In the genomic region with DNA sequence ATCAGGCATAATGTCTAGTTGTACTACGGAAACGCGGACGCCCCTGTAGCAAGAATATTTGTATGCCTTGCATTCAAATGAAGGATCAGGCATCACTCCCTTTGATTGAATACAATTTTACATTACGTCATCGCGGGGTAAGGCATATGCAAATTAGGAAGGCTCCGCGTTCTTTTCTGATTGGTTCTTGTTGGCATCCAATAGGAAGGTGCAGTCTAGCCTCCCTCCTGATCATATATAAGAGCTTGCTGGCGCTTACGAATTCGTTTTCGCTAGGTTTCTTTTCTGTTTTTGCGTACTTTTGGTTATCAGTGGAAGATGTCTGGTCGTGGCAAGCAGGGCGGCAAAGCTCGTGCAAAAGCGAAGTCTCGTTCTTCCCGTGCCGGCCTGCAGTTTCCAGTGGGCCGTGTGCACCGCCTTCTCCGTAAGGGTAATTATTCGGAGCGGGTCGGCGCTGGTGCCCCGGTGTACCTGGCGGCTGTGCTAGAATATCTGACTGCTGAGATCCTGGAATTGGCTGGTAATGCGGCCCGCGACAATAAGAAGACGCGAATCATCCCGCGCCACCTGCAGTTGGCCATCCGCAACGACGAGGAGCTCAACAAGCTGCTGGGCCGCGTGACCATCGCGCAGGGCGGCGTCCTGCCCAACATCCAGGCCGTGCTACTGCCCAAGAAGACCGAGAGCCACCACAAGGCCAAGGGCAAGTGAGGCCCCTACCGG, we compare ENCODE assay signal across 8 mouse cellular contexts. TPM values are rescaled to one million over a fixed set of nuclear protein-coding genes. Genes with fewer than 3 reads are reported as not detected.
DNase-seq lines count a peak whose midpoint lies in the region; ATAC-seq and TF ChIP-seq lines count a peak whose summit lies in the region.

Gene Hist3h2a (plus strand): TSS at position 266 of the 723 bp plus-strand sequence.
Gene Trim17 (plus strand): TSS at position 266 of the 723 bp plus-strand sequence.

- peak; percentile 95 for DNase-seq in ES-E14 (ENCODE audit: low read depth, low spot score)
- DNase-seq in cerebellum, adult 11-12 months, result peak; percentile 94
- peak; percentile 80 for DNase-seq in heart, postnatal 25 days (ENCODE audit: low spot score)
- DNase-seq in layer of hippocampus, adult 18-20 months (ENCODE audit: low spot score in 2 of 2), result peak; percentile 89 to 98
- DNase-seq in lung, adult 2 months, result peak; percentile 80
- peak; percentile 66 to 90 for DNase-seq in thymus, adult 18-20 months

- TF ChIP-seq POLR2A in lung, adult 2 months (IDR thresholded peaks at IDR 0.05; ENCODE audit: borderline replicate concordance, extremely low read depth, low read depth, low read length), result peak; percentile 86

- H3K9ac ChIP-seq in ES-E14 (ENCODE audit: insufficient read depth, low read depth, low read length, poor library complexity, severe bottlenecking), result peak within 1 kb of the TSS; percentile 94
- peak within 1 kb of the TSS; percentile 100 for H3K9ac ChIP-seq in forebrain, embryonic 15.5 days (replicated peaks)

- peak; percentile 87 for ATAC-seq in forebrain, embryonic 15.5 days (replicated peaks)
- peak; percentile 85 for ATAC-seq in neutrophil, adult 5-6 weeks (ENCODE audit: extremely low read depth, insufficient number of reproducible peaks, low FRiP score, poor library complexity, severe bottlenecking)

- H3K4me2 ChIP-seq in forebrain, embryonic 15.5 days (replicated peaks), result peak within 1 kb of the TSS; percentile 79

- H3K27ac ChIP-seq in ES-E14 (ENCODE audit: insufficient read depth, low read depth, low read length, poor library complexity, severe bottlenecking), result peak within 1 kb of the TSS; percentile 92
- peak within 1 kb of the TSS; percentile 98 for H3K27ac ChIP-seq in forebrain, embryonic 15.5 days (replicated peaks)

- peak within 1 kb of the TSS; percentile 65 to 94 for H3K4me3 ChIP-seq in ES-E14 (ENCODE audit: insufficient read depth in 1 of 2, low read depth in 1 of 2, low read length in 2 of 2, poor library complexity in 1 of 2, severe bottlenecking in 1 of 2)
- peak within 1 kb of the TSS; percentile 99 for H3K4me3 ChIP-seq in forebrain, embryonic 15.5 days
- H3K4me3 ChIP-seq in lung, adult 2 months (replicated peaks; ENCODE audit: extremely low read depth, low read depth, low read length), result peak within 1 kb of the TSS; percentile 90

- TF ChIP-seq CTCF in lung, adult 2 months (IDR thresholded peaks at IDR 0.05; ENCODE audit: insufficient read depth, low read length), result peak; percentile 44; the same call in 1 of the 2 replicates

- WGBS in forebrain, embryonic 15.5 days, result under 1% methylated on average over 49 of the region's 49 CpGs
- under 1% methylated on average over 49 of the region's 49 CpGs for WGBS in lung, adult 2 months

- H3K9me3 ChIP-seq in ES-E14 (ENCODE audit: control insufficient read depth, insufficient read depth, low read depth, low read length), result no peaks in the 10 kb centered on the region
- no peaks in the 10 kb centered on the region for H3K9me3 ChIP-seq in forebrain, embryonic 15.5 days

- peaks cover 0 to 3% of the 10 kb centered on the region in 2 experiments; a peak in 1 of 4 replicates for H3K4me1 ChIP-seq in ES-E14 (ENCODE audit: control insufficient read depth in 2 of 2, insufficient read depth in 2 of 2, low read length in 2 of 2, poor library complexity in 1 of 2)
- peaks cover 62% of the 10 kb centered on the region for H3K4me1 ChIP-seq in forebrain, embryonic 15.5 days
- peaks cover 4% of the 10 kb centered on the region for H3K4me1 ChIP-seq in lung, adult 2 months (ENCODE audit: control insufficient read depth, insufficient read depth, low read length)

- H3K36me3 ChIP-seq in ES-E14 (ENCODE audit: control insufficient read depth, insufficient read depth, low read length, poor library complexity, severe bottlenecking), result peaks cover 5% of the 10 kb centered on the region; the same call in 1 of the 2 replicates
- no peaks in the 10 kb centered on the region for H3K36me3 ChIP-seq in forebrain, embryonic 15.5 days

- intact Hi-C loops in heart, postnatal 25 days (cut with DNase I), result no loop called here

- in situ Hi-C loops in ES-E14 (cut with MboI; ENCODE audit: low sequenced_read_pairs in 2 of 2, unreplicated experiment in 2 of 2), result no loop called here

- H3K27me3 ChIP-seq in forebrain, embryonic 15.5 days, result no peaks in the 10 kb centered on the region

TF ChIP-seq in ES-E14, 5 proteins besides CTCF, POLR2A, EP300 and RAD21:
- TF ChIP-seq HCFC1 (IDR thresholded peaks at IDR 0.05; ENCODE audit: borderline replicate concordance, insufficient read depth, low read length), result peak; percentile 32; the same call in 1 of the 2 replicates
- peak; percentile 82 for TF ChIP-seq CHD2 (IDR thresholded peaks at IDR 0.05; ENCODE audit: low read depth, low read length)
- no peak for TF ChIP-seq ZNF384 (IDR thresholded peaks at IDR 0.05; ENCODE audit: low read depth, low read length)

RNA-seq across cellular contexts. Expression of gene Hist3h2a, which starts in this region (rescaled TPM):
- 161 and 194 TPM in 2 replicates for total RNA-seq in ES-E14 (2012; rRNA removed)
- 155 and 160 TPM in 2 replicates for polyA plus RNA-seq in forebrain, embryonic 15.5 days (2015; fragmentation: Nextera tagmentation; extraction: Ambion mirVana)
- total RNA-seq in heart, postnatal 25 days (2021), result 10 to 100 TPM; 17.1 to 21.3 TPM
- 10 to 100 TPM; 69.9 to 70.6 TPM for total RNA-seq in layer of hippocampus, adult 18-20 months (2021)
- polyA plus RNA-seq in lung, adult 2 months (2012; rRNA removed), result 19.7 and 25.5 TPM in 2 replicates
- 65.3 TPM in 2 replicates for total RNA-seq in neutrophil, adult 5-6 weeks (2017)

RNA-seq across cellular contexts. Expression of gene Trim17, which starts in this region (rescaled TPM):
- 0.40 and 0.74 TPM in 2 replicates for total RNA-seq in ES-E14 (2012; rRNA removed)
- 1.9 and 2.7 TPM in 2 replicates for polyA plus RNA-seq in forebrain, embryonic 15.5 days (2015; fragmentation: Nextera tagmentation; extraction: Ambion mirVana)
- total RNA-seq in heart, postnatal 25 days (2021), result under 1 TPM; 0.10 to 0.17 TPM
- 1 to 10 TPM; 4.7 to 5.7 TPM for total RNA-seq in layer of hippocampus, adult 18-20 months (2021)
- polyA plus RNA-seq in lung, adult 2 months (2012; rRNA removed), result 0.97 and 1.1 TPM in 2 replicates
- 0.12 and 0.35 TPM in 2 replicates for total RNA-seq in neutrophil, adult 5-6 weeks (2017)

Comparison
In these comparisons a context has a peak if more than half of its experiments do, and no peak if none do; other contexts are left out.
1. Peak in every context shown above with its lines: DNase-seq, ATAC-seq, H3K4me3 ChIP-seq and H3K27ac ChIP-seq.